Mouse (Mus musculus) heart, embryonic 14.5 days (tissue): ENCODE measurements around the gene Gm11214. TPM values are rescaled to one million over a fixed set of nuclear protein-coding genes. Genes with fewer than 3 reads are reported as not detected.

Experiments used
- ATAC-seq: fragments of 200-750 bp; cut with Nextera tagmentation; 2 replicates; pipeline ENCODE4 v1.8.0; 2017; ENCODE audit warnings: low read depth, moderate TSS enrichment; ENCODE audit not compliant: insufficient number of reproducible peaks, insufficient read depth, low FRiP score
- H3K27ac ChIP-seq, 2 experiments: fragments of 200-500 bp in 1 of 2; fragments of 300-500 bp in 1 of 2; sonication (generic) in 1 of 2; replicated peaks in 1 of 2; 2 replicates each; pipeline ENCODE4 v1.5.1; 2012 to 2014; ENCODE audit warnings: low read depth in 2 of 2, low read length in 2 of 2, control low read depth in 1 of 2, mild to moderate bottlenecking in 1 of 2, mixed read lengths in 1 of 2; ENCODE audit not compliant: control insufficient read depth in 1 of 2, insufficient read depth in 1 of 2
- H3K27me3 ChIP-seq: fragments of 300-500 bp; sonication (generic); 2 replicates; pipeline ENCODE4 v1.6.1; 2014; ENCODE audit warnings: mild to moderate bottlenecking, low read length, control low read depth; ENCODE audit not compliant: control insufficient read depth, insufficient read depth
- H3K36me3 ChIP-seq: fragments of 300-500 bp; sonication (generic); 2 replicates; pipeline ENCODE4 v1.6.1; 2014; ENCODE audit warnings: mild to moderate bottlenecking, control low read depth, low read length, mixed read lengths; ENCODE audit not compliant: control insufficient read depth, insufficient read depth
- H3K4me1 ChIP-seq, 2 experiments: fragments of 200-500 bp in 1 of 2; fragments of 300-500 bp in 1 of 2; sonication (generic) in 1 of 2; 2 replicates each; pipeline ENCODE4 v1.6.1; 2012 to 2014; ENCODE audit warnings: low read length in 2 of 2, control low read depth in 1 of 2, mixed read lengths in 1 of 2; ENCODE audit not compliant: control insufficient read depth in 2 of 2, insufficient read depth in 2 of 2
- H3K4me2 ChIP-seq: fragments of 300-500 bp; sonication (generic); 2 replicates; pipeline ENCODE4 v1.6.1; 2014; ENCODE audit warnings: mild to moderate bottlenecking, low read length
- H3K4me3 ChIP-seq, 2 experiments: fragments of 200-500 bp in 1 of 2; fragments of 300-500 bp in 1 of 2; sonication (generic) in 1 of 2; 2 replicates each; pipeline ENCODE4 v1.5.1; 2012 to 2014; ENCODE audit warnings: low read length in 2 of 2, mild to moderate bottlenecking in 2 of 2, control low read depth in 1 of 2, low read depth in 1 of 2, moderate library complexity in 1 of 2; ENCODE audit not compliant: control insufficient read depth in 1 of 2, insufficient read depth in 1 of 2
- H3K9ac ChIP-seq: fragments of 300-500 bp; sonication (generic); 2 replicates; pipeline ENCODE4 v1.6.1; 2014; ENCODE audit warnings: mild to moderate bottlenecking, low read length
- H3K9me3 ChIP-seq: fragments of 300-500 bp; sonication (generic); 2 replicates; pipeline ENCODE4 v1.6.1; 2016; ENCODE audit warnings: low read length, control low read depth; ENCODE audit not compliant: control insufficient read depth
- WGBS: fragments of 180-500 bp; shearing (Covaris S2); extraction: QIAGEN DNeasy Blood & Tissue Kit; methylation state at CpG from one replicate; pipeline ENCODE4 v1.1.7; 2014; 5-methylcytosine and 5-hydroxymethylcytosine counted together
- polyA plus RNA-seq: library from polyadenylated mRNA; unstranded; fragments of >200 nt; fragmentation: Nextera tagmentation; extraction: Ambion mirVana; gene quantifications from 2 replicates; pipeline ENCODE4 v1.2.1, GENCODE M21; 2014

Gm11214 gene
- polyA plus RNA-seq, 1 experiment from 2014 or later = not detected

GRCm38 (mm10) chr4:63699749-63700148 lies 36.6 kb upstream of the Gm11214 start:
- Histone ChIP-seq H3K4me2 (no peak overlapping the region), H3K27ac (no peak overlapping the region), H3K36me3 (no peaks in the 10 kb centered on the region), H3K9me3 (no peaks in the 10 kb centered on the region), H3K4me3 (no peak overlapping the region), H3K4me1 (no peaks in the 10 kb centered on the region), H3K27me3 (no peaks in the 10 kb centered on the region), H3K9ac (no peak overlapping the region)
- WGBS = 71% methylated on average over 3 of the region's 3 CpGs
- no peak for ATAC-seq

- H3K9me3 ChIP-seq = no peaks in the 10 kb centered on the region
- no peaks in the 10 kb centered on the region for H3K27me3 ChIP-seq
- no peaks in the 10 kb centered on the region for H3K4me1 ChIP-seq
- no peak overlapping the region for H3K4me3 ChIP-seq
- H3K27ac ChIP-seq = no peak overlapping the region
- H3K36me3 ChIP-seq = no peaks in the 10 kb centered on the region
- no peak overlapping the region for H3K9ac ChIP-seq
- ATAC-seq = no peak
- WGBS = 72% methylated on average over 4 of the region's 4 CpGs
- no peak overlapping the region for H3K4me2 ChIP-seq
Measured at GRCm38 (mm10) chr4:63696921-63697320, 33.7 kb upstream of the Gm11214 start.

GRCm38 (mm10) chr4:63692351-63692750 lies 29.2 kb upstream of the Gm11214 start:
- H3K9ac ChIP-seq = no peak overlapping the region
- no peak overlapping the region for H3K27ac ChIP-seq
- no peaks in the 10 kb centered on the region for H3K4me1 ChIP-seq
- no peaks in the 10 kb centered on the region for H3K36me3 ChIP-seq
- no peak overlapping the region for H3K4me2 ChIP-seq
- no peak overlapping the region for H3K4me3 ChIP-seq
- ATAC-seq = no peak
- no peaks in the 10 kb centered on the region for H3K9me3 ChIP-seq
- H3K27me3 ChIP-seq = no peaks in the 10 kb centered on the region

GRCm38 (mm10) chr4:63687429-63687828 lies 24.2 kb upstream of the Gm11214 start:
- WGBS = 65% methylated on average over 8 of the region's 8 CpGs
- no peak overlapping the region for H3K4me2 ChIP-seq
- H3K4me1 ChIP-seq = no peaks in the 10 kb centered on the region
- no peak for ATAC-seq
- no peak overlapping the region for H3K27ac ChIP-seq
- H3K4me3 ChIP-seq = no peak overlapping the region
- H3K36me3 ChIP-seq = no peaks in the 10 kb centered on the region
- 0 out of 2 replicates have a peak, but pooled peaks cover 4% of the 10 kb centered on the region for H3K27me3 ChIP-seq
- H3K9me3 ChIP-seq = no peaks in the 10 kb centered on the region
- H3K9ac ChIP-seq = no peak overlapping the region

GRCm38 (mm10) chr4:63686157-63686556 lies 23.0 kb upstream of the Gm11214 start:
- H3K9ac ChIP-seq = no peak overlapping the region
- H3K4me3 ChIP-seq = no peak overlapping the region
- no peaks in the 10 kb centered on the region for H3K36me3 ChIP-seq
- no peaks in the 10 kb centered on the region for H3K4me1 ChIP-seq
- no peak overlapping the region for H3K4me2 ChIP-seq
- 0 out of 2 replicates have a peak, but pooled peaks cover 4% of the 10 kb centered on the region for H3K27me3 ChIP-seq
- no peak; the same call in 1 of the 2 replicates for ATAC-seq
- no peaks in the 10 kb centered on the region for H3K9me3 ChIP-seq
- no peak overlapping the region for H3K27ac ChIP-seq

GRCm38 (mm10) chr4:63685253-63685525 lies 22.0 kb upstream of the Gm11214 start:
- Histone ChIP-seq H3K27me3 (0 out of 2 replicates have a peak, but pooled peaks cover 4% of the 10 kb centered on the region), H3K27ac (no peak overlapping the region)

GRCm38 (mm10) chr4:63684412-63685252 lies 21.5 kb upstream of the Gm11214 start:
- Histone ChIP-seq H3K4me3 (no peak overlapping the region), H3K36me3 (no peaks in the 10 kb centered on the region), H3K27ac (no peak overlapping the region), H3K4me2 (no peak overlapping the region), H3K4me1 (no peaks in the 10 kb centered on the region), H3K9ac (no peak overlapping the region), H3K27me3 (0 out of 2 replicates have a peak, but pooled peaks cover 4% of the 10 kb centered on the region), H3K9me3 (no peaks in the 10 kb centered on the region)
- ATAC-seq = no peak
- WGBS = 72% methylated on average over 10 of the region's 10 CpGs

More at GRCm38 (mm10) chr4:63685253-63685525, 22.0 kb upstream of the Gm11214 start:
- Histone ChIP-seq H3K4me3 (no peak overlapping the region), H3K4me2 (no peak overlapping the region), H3K36me3 (no peaks in the 10 kb centered on the region), H3K9ac (no peak overlapping the region), H3K4me1 (no peaks in the 10 kb centered on the region), H3K9me3 (no peaks in the 10 kb centered on the region)
- WGBS = 59% methylated on average over 4 of the region's 4 CpGs
- ATAC-seq = no peak

- H3K9ac ChIP-seq = no peak overlapping the region
- H3K36me3 ChIP-seq = no peaks in the 10 kb centered on the region
- ATAC-seq = no peak
- H3K4me2 ChIP-seq = no peak overlapping the region
- no peaks in the 10 kb centered on the region for H3K9me3 ChIP-seq
- 85% methylated on average over 6 of the region's 6 CpGs for WGBS
- 0 out of 2 replicates have a peak, but pooled peaks cover 4% of the 10 kb centered on the region for H3K27me3 ChIP-seq
- H3K27ac ChIP-seq = no peak overlapping the region
- H3K4me1 ChIP-seq = no peaks in the 10 kb centered on the region
- no peak overlapping the region for H3K4me3 ChIP-seq
Measured at GRCm38 (mm10) chr4:63683716-63684115, 20.5 kb upstream of the Gm11214 start.
